Mouse (Mus musculus): ENCODE measurements around the gene Pcx.

The Pcx gene

DNA sequence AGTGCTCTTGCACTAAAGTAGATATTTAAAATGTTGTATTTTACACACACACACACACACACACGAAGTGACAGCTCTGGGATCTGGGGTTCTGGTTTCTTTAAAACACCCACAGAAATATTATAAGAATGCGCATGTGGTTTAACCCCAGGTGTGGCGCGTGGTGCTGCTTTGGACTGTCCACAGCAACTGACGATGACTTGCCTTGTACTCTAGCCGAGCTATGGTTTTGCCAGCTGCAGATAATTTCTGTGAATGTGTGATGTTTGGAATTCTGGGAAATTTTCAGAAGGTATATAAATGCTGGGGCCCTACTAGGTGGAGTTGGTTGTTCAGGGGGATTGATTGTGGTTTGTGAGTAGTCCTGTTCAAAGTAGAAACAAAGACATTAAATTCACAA lies 37.5 kb downstream of the Pcx start:
- no peak for DNase-seq (ENCODE audit: extremely low spot score, low read depth, low spot score)

DNA sequence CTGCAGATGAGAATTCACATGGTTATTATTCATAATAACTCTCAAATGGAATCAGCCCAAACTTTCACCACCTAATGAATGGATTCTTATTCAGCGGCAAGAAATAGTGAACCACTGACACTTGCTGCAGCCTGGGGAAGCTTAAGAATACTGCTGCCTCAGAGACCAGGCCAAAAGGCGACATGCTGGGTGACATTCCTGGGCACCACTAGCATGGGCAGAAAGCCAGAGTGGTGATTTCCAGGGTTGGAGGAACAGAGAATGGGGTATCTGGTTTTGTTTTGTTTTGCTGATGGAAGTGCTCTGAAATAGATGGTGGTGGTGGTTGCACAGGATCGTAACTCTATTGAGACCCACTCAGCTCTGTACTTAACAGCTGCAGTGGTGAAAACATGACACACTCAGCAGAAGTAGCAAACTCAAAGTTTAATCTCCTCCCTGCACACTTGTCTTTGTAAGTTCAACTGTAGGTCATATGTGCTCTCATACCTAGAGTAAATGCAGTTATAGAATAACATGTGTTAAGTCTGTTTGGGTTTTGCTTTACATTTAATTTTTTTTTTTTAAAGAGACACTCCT lies 38.1 kb downstream of the Pcx start:
- no peak for DNase-seq (ENCODE audit: extremely low spot score, low read depth, low spot score)

DNA sequence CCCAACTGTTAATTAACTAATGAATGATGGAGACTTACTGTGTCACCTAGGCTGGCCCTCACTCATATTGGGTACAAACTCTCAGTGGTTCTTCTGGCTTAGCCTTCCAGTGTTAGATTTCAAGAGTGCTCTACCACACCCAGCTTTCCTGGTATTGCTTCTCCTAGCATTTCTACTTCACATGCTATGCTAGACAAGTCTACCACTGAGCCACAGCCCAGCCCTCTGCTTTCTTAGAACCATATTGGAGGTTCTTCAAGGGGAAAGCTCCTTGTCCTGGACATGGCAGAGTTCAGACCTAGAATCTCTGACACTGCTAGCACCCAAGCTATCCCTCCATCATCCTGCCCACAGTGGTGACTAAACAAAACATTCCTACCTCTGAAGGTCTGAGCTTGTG lies 44.0 kb downstream of the Pcx start:
- DNase-seq (ENCODE audit: extremely low spot score, low read depth, low spot score): no peak

DNA sequence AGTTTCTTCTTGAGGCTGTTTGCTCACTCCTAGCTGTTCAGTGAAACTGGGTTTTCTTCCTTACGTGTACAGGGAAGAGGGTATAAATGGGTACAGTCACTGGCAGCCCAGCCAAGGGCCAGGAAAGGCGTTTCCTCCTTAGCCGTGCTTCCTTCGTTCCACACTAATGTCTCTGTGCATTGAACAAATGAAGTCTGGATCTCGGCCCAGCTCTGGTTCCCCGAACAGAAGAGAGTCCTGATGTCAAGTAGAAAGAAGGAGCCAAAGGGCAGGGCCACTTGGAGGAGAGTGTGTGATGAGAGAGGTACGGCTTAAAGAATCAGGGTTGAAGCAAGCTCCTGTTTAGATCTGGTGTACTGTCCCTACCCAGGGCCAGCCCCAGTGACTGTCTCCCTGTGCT lies 44.8 kb downstream of the Pcx start:
- no peak for DNase-seq (ENCODE audit: extremely low spot score, low read depth, low spot score)

DNA sequence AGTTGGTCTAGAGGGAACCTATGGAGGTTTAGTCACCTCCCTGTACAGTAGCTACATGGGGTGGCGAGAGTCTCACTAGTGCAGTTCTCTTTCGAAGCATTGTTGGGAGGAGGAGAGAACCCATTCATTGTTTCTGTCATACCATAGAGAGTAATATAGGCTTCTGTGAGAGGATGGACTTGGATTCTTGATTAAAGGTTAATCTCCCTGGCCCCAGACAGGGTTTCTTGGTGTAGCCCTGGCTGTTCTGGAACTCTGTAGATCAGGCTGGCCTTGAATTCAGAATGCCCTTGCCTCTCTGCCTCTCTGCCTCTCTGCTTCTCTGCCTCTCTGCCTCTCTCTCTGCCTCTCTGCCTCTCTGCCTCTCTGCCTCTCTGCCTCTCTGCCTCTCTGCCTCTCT lies 46.5 kb downstream of the Pcx start:
- DNase-seq (ENCODE audit: extremely low spot score, low read depth, low spot score): no peak

DNA sequence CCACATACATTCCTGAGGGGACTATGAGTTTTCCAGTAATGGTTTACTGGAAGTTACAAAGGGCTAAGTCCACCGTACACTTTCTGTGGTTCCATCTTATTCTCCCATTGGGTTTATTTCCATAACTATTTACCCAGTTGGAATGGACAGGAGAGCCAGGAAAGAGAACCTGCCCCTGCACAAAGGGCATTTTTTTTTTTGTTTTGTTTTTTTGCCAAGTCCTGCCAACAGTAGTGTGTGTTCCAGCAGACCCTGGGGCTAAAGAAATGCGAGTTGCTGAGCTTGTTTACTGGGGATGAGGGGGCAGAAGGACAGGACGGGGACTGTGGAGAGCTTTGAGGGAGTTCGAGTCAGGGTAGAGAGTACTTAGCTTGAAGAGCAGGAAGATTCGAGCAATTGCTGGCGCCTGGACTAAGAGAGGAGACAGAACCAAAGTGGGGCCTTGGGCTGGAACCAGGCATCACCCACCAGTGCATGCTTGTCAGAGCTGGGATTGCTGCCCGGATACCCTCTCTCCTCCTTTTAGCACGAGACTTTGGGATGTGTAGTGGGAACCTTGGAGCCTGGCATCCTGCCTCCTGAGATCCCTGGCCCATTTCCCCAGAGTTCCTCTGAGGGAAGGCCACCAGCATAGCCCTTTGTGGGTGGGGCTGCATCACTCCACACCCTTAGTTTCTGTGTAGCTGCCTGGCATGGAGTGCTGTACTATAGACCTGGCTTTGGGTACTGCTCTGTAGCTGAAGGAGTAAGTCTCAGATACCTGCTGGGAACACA lies 47.7 kb downstream of the Pcx start:
- DNase-seq (ENCODE audit: extremely low spot score, low read depth, low spot score): no peak

DNA sequence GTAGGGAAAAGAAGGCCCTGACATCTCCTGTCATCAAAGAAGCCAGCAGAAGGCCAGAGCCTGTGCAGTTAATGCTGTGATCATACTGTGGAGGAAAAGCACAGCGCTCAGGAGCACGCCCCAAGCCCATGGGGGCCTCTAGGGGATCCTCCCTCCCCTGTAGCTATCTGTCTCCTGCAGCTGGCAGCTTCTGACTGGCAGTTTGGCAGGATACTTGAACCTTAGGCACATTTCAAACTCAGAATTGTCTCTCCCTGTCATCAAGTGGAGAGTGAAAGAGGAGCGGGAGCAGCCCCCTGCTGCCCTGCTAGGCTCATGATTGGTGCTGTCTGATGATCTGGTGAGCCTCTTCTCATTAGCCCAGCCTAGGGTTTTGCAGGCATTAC lies 48.3 kb downstream of the Pcx start:
- no peak for DNase-seq (ENCODE audit: extremely low spot score, low read depth, low spot score)

DNA sequence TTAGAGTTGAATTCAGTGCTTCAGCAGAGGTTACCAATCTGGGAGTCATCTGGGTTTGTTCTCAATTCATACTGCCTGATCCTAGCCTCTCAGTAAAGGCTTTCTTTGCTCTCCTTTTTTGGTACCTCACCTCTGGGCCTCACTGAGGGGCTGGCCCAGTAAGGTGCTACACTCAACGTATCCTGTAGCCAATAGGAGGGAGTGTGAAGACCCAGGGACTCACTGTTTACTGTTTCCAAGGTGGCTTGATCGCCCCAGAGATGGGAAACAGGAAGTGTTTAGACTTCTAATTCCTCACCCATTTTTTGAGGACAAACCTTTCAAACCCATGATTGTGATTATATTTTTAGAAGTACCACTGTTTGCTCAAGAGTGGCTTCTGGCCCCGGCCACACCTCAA lies 48.7 kb downstream of the Pcx start:
- no peak for DNase-seq (ENCODE audit: extremely low spot score, low read depth, low spot score)

DNA sequence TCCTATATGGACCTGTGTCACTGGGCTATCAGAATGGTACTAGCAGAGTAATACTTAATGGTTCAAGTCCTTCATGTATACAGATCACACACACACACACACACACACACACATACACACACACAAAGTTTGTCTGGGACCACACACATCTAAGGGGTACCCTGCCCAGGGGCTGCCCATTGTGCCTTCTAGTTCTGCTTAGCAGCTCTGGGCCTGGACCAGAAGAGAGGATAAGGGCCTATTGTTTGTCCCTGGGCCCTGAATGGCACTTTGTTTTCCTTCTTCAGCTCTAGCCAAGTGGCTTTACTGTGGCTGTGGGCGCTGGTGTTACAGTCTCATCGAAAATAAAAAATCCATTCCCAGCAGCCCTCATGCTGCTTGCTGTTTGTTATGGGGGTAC lies 49.3 kb downstream of the Pcx start:
- DNase-seq (ENCODE audit: extremely low spot score, low read depth, low spot score): no peak

DNA sequence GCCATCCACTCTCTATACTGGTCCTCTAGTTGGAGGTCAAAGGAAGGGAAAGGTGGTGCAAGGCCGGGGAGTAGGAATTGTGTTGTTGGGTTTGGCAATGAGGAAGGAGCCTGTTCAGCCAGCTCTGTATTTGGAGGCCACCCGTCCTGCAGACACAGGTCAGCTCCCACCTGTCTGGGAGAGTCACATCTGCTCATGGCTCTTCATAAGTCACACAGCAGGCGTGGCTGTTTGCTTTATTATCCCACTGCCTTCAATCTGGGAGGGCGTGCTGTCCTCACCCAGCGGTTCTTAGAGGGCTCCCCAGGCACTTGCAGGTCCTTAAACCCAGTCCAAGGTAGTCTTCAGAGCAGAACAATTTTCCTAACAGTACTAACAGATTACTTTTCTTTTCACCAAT lies 49.9 kb downstream of the Pcx start:
- DNase-seq (ENCODE audit: extremely low spot score, low read depth, low spot score): no peak

DNA sequence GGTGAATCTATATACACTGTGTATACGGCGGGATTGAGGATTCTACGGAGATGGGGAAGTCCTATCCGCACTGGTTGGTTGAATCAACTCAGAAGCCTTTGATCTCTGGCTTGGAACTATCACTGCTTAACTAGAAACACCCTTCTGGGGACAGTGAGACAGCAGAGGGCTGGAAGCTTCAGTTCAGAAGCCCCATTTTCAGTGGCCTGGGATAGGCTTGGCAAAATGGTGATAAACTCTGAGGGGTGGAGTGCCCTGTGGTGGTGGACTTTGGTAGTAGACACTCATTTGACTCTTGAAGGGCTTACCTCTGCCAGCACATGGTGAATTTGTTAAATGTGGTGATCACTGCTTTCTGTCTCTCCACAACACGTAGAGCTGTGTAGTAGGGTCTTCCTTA lies 55.4 kb downstream of the Pcx start:
- no peak for DNase-seq (ENCODE audit: extremely low spot score, low read depth, low spot score)

DNA sequence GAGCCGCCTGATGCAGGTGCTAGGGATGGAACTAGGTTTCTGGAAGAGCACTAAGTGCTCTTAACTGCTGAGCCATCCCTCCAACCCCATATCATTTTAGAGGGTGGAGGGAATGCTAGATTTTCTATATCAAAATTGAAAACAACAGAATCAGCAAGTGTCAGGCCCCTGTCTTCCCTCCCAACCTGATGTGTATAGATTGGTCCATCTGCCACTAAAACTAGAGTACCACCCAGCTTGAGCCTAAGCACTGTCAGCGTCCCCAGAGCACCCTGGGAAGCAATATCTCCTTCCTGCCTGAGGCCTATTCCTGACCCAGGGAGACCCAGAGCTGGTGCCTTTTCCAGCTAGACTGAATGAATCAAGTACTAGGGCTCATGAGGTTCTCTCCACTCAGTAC lies 56.6 kb downstream of the Pcx start:
- DNase-seq (ENCODE audit: extremely low spot score, low read depth, low spot score): no peak

DNA sequence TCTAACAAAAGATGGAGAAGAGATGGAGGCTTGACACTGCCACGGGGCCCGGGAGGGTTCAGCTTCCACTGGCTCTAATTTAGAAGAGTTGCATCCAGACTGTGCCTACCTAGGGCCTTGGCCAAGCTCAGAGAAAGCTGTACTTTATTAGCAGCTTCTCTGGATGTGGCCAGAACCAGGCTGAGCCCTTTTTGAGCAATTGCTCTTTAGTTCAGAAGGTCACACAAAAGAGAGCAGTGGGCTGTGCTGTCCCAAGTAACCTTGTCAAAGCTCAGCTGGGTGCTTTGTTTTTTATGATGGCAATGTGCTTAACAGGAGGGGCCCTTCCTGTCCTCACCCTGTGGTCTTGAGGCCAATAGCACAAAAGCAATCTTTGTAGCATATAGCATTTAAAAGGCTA lies 57.4 kb downstream of the Pcx start:
- no peak for DNase-seq (ENCODE audit: extremely low spot score, low read depth, low spot score)

DNA sequence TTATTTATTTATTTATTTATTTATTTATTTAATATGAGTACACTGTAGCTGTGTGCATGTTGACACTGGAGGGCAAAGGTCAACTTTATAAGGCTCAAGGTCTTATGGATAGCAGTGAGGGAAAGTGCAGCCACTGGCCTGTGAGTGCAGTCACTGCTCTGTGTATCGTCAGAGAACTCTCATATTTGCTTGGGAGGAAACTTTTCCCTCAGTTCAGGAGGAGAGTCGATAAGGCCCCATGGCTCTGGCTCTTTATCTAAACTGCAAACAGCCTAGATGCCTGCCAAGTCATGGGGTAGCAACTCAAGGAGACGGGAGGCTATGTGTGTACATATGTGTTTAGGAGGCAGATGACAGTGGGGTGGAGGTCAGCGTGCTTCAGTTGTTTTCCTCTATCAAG lies 58.6 kb downstream of the Pcx start:
- no peak for DNase-seq (ENCODE audit: extremely low spot score, low read depth, low spot score)

DNA sequence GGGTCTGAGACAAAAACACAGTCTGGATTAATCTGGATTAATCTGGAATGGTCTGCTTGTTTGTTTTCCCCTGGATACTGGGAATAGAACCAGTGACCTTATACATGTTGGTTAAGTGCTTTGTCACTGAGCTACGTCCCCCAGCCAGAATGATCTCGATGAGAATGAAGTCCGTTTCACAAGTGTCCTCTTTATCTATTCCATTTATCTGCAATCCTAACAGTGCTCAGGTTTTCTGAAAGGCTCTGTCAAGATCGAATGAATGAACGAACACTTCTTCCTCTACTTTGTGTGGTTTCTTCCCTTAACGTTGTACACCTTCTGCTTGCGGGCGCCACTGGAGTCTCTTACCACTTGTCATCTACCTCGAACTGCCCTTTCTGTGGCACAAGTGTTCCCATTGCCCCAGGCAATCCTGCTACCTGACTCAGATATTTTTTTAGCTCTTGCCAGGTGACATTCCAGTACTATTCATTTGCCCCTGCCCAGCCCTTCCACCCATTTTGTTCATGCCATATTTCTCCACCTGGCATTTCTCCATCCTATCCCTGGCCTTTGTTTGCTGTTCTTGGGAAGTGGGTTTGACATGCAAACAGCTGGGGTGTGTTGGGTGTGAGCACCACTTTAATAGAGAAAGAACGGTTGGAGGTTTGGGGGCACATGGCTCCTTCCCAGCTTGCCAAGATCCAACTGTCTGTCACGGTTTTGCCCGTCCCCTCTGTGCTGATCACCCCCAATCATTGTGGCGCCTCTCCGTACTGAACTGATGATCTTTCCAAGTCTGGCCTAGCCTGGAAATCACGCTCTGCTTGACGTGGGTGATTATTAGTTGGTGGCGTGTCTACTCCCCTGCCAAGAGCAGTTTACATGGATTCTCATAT lies 59.3 kb downstream of the Pcx start:
- no peak for DNase-seq (ENCODE audit: extremely low spot score, low read depth, low spot score)

DNA sequence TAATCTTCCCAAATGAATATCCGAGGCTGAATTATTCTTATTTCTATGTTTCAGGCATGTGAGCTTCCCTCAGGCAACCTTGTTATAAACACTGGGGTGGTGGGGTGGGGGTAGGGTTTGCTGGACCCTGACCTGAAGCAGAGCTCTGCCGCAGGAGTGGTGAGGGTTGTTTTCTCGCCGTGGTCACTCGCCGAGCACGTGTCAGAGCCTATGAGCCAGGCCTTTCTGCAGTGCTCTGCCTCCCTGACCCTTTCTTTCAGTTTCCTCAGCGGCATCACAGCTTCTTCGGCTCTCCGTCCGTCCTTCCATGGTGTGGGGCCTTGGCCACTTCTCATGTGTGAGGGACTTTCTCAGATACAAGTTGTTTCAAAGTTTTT lies 60.0 kb downstream of the Pcx start:
- DNase-seq (ENCODE audit: extremely low spot score, low read depth, low spot score): no peak

DNA sequence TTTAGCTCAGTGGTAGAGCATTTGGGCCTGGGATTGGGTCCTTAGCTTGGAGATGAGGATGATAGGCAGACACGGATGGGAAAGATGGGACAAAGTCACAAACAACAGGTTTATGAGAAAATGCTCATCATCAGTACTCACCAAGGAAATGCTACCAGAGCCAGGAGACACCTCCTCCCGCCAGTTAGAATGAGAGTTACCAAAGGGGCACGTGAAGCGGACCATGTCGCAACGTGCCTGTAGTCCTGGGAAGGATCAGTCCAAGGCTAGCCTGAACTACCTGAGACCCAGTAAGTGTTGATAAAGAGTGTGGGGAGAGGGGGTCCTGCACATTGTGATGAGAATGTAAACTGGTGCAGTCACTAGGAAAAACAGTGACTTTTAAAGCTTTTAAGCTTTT lies 60.5 kb downstream of the Pcx start:
- no peak for DNase-seq (ENCODE audit: extremely low spot score, low read depth, low spot score)

DNA sequence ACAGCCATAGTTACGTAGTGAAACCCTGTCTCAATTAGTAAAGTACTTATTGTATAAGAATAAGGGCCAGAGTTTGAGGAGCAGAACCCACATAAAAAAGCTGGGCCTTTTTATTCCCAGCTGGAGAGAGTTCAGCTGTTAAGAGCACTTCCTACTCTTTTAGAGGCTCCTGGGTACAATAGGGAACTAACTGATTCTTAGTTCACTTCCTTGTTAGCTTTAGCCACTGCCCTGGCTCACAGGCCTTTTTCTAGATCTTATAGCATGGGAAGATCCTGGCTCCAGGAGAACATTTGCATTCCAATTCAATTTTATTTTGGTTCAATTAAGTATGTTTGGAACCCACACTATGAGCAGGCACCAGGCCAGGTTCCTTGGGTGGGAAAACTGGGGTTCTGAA lies 61.4 kb downstream of the Pcx start:
- no peak for DNase-seq (ENCODE audit: extremely low spot score, low read depth, low spot score)

DNA sequence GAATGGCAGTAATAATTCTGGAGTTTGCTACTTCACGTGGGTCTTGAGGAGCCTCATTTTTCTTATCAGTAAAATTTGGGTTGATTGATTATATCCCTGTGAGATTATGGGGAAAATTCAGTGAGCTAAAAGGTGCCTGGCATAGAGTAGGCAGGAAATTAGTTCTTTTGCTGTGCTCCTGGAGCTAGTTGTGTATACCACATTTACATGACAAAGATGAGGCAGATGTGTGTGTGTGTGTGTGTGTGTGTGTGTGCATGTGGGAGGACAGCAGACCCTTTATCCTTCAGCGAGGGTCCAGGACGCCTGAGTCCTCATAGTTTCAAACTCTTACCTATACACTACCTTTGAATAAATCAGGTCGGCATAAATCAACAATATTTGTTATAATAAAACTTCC lies 61.8 kb downstream of the Pcx start:
- DNase-seq (ENCODE audit: extremely low spot score, low read depth, low spot score): no peak

DNA sequence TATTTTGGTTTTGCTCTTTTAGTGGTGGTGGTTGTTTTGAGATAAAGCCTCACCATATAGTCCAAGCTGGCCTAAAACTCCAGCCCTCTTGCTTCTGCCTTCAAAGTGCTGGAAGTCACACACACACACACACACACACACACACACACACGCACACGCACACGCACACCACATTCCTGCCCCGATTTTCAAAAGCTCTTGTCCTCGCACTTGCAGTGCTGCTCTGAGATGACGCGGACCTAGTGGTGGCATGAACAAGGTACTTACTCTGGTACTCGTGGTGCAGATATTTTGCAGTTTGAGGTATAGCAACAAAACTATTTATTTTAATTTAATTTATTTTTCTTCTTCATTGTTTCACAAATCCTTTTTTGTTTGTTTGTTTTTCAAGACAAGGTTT lies 62.2 kb downstream of the Pcx start:
- DNase-seq (ENCODE audit: extremely low spot score, low read depth, low spot score): no peak

DNA sequence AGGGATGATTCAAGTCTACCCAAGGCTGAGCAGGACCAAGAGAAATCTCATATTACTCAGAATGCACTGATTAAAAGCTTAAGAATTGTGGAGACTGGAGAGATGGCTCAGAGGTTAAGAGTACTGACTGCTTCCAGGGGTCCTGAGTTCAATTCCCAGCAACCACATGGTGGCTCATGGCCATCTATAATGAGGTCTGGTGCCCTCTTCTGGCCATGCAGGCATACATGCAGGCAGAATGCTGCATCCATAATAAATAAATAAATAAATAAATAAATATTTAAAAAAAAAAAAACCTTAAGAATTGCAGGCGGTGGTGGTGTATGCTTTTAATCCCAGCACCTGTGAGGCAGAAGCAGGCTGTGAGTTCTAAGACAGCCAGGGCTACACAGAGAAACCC lies 63.0 kb downstream of the Pcx start:
- no peak for DNase-seq (ENCODE audit: extremely low spot score, low read depth, low spot score)

DNA sequence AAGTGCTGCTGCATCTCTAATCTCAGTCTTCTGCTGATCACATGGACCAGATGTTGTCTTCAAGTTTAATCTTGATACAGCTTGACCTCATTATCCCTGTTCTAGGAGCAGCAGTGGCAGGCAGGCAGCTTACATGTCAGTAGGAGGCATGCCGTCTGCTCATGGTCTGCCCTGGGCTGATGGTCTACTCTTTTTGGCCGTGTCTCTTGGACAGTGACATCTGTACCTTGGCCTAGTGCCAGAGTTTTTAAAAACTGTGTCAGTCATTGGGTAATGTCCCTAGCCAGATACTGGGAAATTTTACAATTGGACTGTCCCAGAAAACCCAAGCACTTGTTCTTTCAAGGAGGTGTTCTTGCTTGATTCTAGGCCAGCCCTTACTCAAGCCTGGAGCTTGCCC lies 68.5 kb downstream of the Pcx start:
- no peak for DNase-seq (ENCODE audit: extremely low spot score, low read depth, low spot score)
